Mouse (Mus musculus) liver, embryonic 14.5 days (tissue): Measurements from ENCODE around the gene Sept5.

Experiments used
- CTCF ChIP-seq: IDR thresholded peaks from 2 replicates; pipeline ENCODE4 v1.5.1; 2016; ENCODE audit warnings: antibody characterized with exemption, low read depth, control low read depth
- EP300 ChIP-seq: IDR thresholded peaks from 2 replicates; pipeline ENCODE4 v1.6.1; 2016; ENCODE audit warnings: antibody characterized with exemption, low read depth

- no peak for TF ChIP-seq CTCF
- TF ChIP-seq EP300 = no peak
These were observed 35.8 kb downstream of the Sept5 start for GRCm38 (mm10) chr16:18593930-18594329.
